Mouse (Mus musculus) bone marrow macrophage, adult 2 months (primary cell): ENCODE results near the gene Pramef25. TPM values are rescaled to one million over a fixed set of nuclear protein-coding genes. Genes with fewer than 3 reads are reported as not detected.
"Not testable (repeated sequence)": the region's sequence is repeated elsewhere in the genome, so short reads cannot be mapped to it uniquely, and the experiment has no call there.

Source experiments
- H3K27ac ChIP-seq: 2 replicates; pipeline ENCODE4 v1.5.1; 2012; ENCODE audit warnings: low read depth, low read length; ENCODE audit not compliant: insufficient read depth
- H3K4me1 ChIP-seq: 2 replicates; pipeline ENCODE4 v1.6.1; 2012; ENCODE audit warnings: low read length; ENCODE audit not compliant: control insufficient read depth, insufficient read depth
- H3K4me3 ChIP-seq: 2 replicates; pipeline ENCODE4 v1.5.1; 2012; ENCODE audit warnings: mild to moderate bottlenecking, low read length, moderate library complexity; ENCODE audit not compliant: insufficient read depth
- polyA plus RNA-seq: library from polyadenylated mRNA; stranded (reverse); fragments of >200 nt; gene quantifications from 2 replicates; pipeline ENCODE4 v1.2.4, GENCODE M21; 2012; ENCODE audit not compliant: missing spikeins, insufficient read depth, insufficient read length

Gene Pramef25
- not detected in 2 replicates for polyA plus RNA-seq

GRCm38 (mm10) chr4:143950916-143951315, at the start of gene Pramef25:
Gene Pramef25 (minus strand): TSS chr4:143951016.
- H3K4me1 ChIP-seq, H3K27ac ChIP-seq: not testable (repeated sequence)

DNA sequence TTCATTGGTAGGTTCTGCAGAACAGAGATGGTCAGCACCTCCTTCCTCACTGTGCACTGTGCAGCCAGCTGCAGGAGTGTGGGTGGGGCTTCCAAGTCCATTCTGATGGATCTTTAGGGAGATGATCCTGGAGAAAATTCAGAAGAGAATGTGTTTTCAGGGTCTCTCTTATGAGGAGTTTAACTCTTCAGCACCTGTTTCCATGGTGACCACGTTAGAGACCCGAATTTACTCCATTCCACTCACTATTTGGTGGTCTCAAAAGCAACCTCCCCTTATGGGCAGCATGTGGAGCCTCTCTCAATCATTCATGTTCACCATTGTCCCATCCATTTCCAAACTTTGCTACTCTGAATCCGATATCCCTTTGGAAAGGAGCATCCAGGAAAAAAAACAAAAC, 43.5 kb upstream of the Pramef25 start, which contains the start of gene Pramef17:
Pramef17 (minus strand) TSS at position 101 of the 400 bp plus-strand sequence.
- not testable (repeated sequence) for H3K27ac ChIP-seq, H3K4me1 ChIP-seq, H3K4me3 ChIP-seq

More at GRCm38 (mm10) chr4:143950916-143951315, at the start of gene Pramef25:
- H3K4me3 ChIP-seq, result not testable (repeated sequence)

DNA sequence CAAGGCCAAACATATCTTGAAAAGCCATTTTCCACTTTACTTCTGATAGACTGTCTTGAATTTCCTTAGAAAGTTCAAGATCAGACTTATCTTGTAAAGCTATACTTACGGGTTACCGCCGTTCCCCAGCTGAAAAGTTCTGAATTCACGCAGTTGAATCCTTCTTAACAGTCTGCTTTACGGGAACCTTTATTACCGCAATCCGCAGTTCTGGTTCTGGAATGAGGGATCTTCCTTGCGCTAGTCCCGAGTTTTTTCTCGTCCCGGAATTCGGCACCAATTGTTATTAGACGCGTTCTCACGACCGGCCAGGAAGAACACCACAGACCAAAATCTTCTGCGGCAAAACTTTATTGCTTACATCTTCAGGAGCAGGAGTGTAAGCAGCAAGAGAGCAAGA, 37.3 kb upstream of the Pramef25 start:
- not testable (repeated sequence) for H3K4me1 ChIP-seq, H3K4me3 ChIP-seq, H3K27ac ChIP-seq

GRCm38 (mm10) chr4:143987475-143987941, 36.7 kb upstream of the Pramef25 start:
- H3K27ac ChIP-seq, H3K4me1 ChIP-seq, H3K4me3 ChIP-seq: not testable (repeated sequence)

DNA sequence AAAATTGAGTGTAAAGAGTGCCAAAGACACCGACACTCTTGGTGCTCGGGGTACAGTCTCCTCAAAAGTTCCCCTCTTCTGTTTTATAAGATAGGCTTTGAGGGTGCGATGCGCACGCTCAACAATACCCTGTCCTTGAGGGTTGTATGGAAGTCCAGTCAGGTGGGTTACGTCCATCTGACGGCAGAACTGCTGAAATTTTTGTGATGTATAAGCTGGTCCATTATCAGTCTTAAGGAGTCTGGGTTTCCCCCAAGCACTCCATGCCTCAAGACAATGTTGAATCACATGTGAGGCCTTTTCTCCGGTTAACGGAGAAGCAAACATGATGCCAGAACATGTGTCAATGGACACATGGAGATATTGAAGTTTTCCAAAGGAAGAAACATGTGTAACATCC, 34.9 kb upstream of the Pramef25 start:
- not testable (repeated sequence) for H3K4me1 ChIP-seq, H3K4me3 ChIP-seq

GRCm38 (mm10) chr4:143985165-143985564, 34.3 kb upstream of the Pramef25 start:
- H3K4me1 ChIP-seq, H3K4me3 ChIP-seq, H3K27ac ChIP-seq: not testable (repeated sequence)

More for the DNA sequence above, 34.9 kb upstream of the Pramef25 start:
- not testable (repeated sequence) for H3K27ac ChIP-seq

DNA sequence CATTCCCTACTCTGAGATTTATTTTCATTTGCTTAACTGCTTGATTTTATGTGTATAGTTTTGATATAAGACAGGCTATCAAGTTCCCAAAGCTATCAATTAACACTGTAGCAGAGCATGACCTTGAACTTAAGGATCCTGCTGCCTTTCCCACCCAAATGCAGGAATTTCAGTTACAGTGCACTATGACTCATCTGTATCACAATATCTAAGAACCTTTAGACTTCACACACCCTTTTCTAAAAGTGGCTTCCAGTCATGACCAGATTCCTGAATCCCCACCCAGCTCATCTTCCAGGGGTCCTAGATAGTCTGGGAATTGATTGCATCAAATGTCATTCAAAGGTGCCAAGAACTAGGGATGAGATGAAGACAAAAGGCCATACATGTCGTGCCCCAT, 32.6 kb upstream of the Pramef25 start:
- not testable (repeated sequence) for H3K4me3 ChIP-seq, H3K4me1 ChIP-seq, H3K27ac ChIP-seq

DNA sequence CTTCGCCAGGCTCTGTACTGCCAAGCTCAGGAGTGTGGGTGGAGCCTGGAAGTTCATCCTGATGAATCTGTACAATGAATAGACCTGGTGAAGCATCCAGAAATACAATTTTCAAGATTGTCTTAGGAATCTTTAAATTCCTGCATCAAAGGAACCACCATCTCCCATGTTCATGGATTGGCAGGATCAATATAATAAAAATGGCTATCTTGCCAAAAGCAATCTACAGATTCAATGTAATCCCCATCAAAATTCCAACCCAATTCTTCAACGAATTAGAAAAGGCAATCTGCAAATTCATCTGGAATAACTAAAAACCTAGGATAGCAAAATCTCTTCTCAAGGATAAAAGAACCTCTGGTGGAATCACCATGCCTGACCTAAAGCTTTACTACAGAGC, 16.0 kb upstream of the Pramef25 start, which contains the start of gene Gm13101:
Gm13101 (minus strand) TSS at position 101 of the 400 bp plus-strand sequence.
- not testable (repeated sequence) for H3K27ac ChIP-seq, H3K4me1 ChIP-seq, H3K4me3 ChIP-seq

DNA sequence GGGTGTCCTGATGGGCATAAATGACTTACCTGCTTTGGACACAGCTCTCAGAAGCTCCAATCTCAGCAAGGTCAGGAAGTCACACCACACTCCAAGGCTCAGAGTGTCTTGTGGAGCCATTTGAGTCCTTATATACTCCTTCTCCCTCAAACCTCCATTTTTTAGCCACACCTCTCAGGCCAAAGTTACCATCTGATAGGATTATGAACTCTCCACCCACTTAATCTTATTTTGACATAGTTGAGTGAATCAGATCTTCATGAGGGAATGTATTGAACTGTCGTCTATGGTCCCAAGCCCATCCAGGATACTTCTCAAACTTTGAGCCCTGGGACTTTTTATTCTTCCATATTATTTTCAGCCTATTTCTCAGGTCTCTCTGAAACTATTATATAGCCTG, 50.5 kb downstream of the Pramef25 start, which contains the start of gene Pramef6:
Pramef6 (minus strand) TSS at position 101 of the 400 bp plus-strand sequence.
- not testable (repeated sequence) for H3K4me1 ChIP-seq, H3K4me3 ChIP-seq, H3K27ac ChIP-seq

Other genes starting within 250 kb of the Pramef25 start
- gene Gm13089, start 248.3 kb downstream of the Pramef25 start, polyA plus RNA-seq, result not detected in 2 replicates
- not detected in 2 replicates for gene Gm13078, start 231.6 kb downstream of the Pramef25 start, polyA plus RNA-seq
- gene Gm13023, start 161.7 kb downstream of the Pramef25 start, polyA plus RNA-seq, result not detected in 2 replicates
- gene Gm13084, start 134.9 kb downstream of the Pramef25 start, polyA plus RNA-seq, result not detected in 2 replicates
- gene Gm13103, start 104.5 kb downstream of the Pramef25 start, polyA plus RNA-seq, result 1.0 TPM in 1 of 2 replicates, not detected in the other
- not detected in 2 replicates for gene Pramef6, start 50.6 kb downstream of the Pramef25 start, polyA plus RNA-seq
- gene Gm13101, start 15.9 kb upstream of the Pramef25 start, polyA plus RNA-seq, result not detected in 2 replicates
- gene Pramef17, start 43.4 kb upstream of the Pramef25 start, polyA plus RNA-seq, result not detected in 2 replicates
- not detected in 2 replicates for gene Pramel4, start 108.1 kb upstream of the Pramef25 start, polyA plus RNA-seq
- not detected in 2 replicates for gene Gm13102, start 155.5 kb upstream of the Pramef25 start, polyA plus RNA-seq
- not detected in 2 replicates for gene Oog3, start 211.6 kb upstream of the Pramef25 start, polyA plus RNA-seq
- not detected in 2 replicates for gene Oog2, start 239.7 kb upstream of the Pramef25 start, polyA plus RNA-seq